Mouse (Mus musculus): ENCODE results near the gene Fam3a.
"Not testable (repeated sequence)": the region's sequence is repeated elsewhere in the genome, so short reads cannot be mapped to it uniquely, and the experiment has no call there.

Gene Fam3a

GRCm38 (mm10) chrX:74392535-74393443, at the start of gene Fam3a, which contains the start of gene Ikbkg:
Gene Fam3a (minus strand): TSS chrX:74393272.
Gene Ikbkg (plus strand): TSS chrX:74393290.
- peak; percentile 59 to 78 for DNase-seq (ENCODE audit: low spot score in 2 of 2)

GRCm38 (mm10) chrX:74429290-74429821, 36.3 kb upstream of the Fam3a start:
- peak; percentile 51 to 74 for DNase-seq (ENCODE audit: low spot score in 2 of 2)

GRCm38 (mm10) chrX:74428826-74429276, 35.8 kb upstream of the Fam3a start, which contains the start of gene G6pdx:
Gene G6pdx (minus strand): TSS chrX:74429194.
- peak; percentile 58 to 82 for DNase-seq (ENCODE audit: low spot score in 2 of 2)

DNA sequence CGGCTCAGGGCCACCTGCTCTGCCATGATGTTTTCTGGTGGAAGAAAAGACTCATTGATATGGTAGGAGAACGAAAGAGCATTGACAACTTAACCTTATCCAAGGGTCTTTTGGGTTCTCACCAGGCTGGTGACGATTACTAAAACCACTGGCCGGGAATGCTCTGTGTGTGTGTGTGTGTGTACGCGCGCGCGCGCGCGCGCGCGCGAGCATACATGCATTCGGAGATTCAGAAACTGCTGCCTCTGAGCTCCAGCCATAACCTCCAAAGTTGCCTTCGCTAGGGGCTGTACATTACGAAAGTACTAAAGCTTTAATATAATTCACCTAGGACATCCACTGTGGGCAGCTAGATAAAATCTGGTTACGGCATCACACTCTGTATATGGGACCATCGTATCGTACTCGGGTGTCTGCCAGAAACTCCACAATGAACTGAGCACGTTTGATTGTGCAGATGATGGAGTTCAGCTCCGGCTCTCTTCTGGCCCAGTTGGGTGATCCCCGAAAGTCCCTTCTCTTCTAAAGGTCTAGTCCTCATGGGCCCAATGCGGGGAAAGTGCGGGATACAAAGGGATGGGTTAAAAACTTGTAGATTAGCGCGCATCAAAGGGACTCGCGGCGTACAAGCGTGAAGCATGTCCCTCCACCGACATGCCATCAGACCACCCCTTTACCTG, 35.2 kb upstream of the Fam3a start:
- DNase-seq (ENCODE audit: low spot score in 2 of 2): no peak

DNA sequence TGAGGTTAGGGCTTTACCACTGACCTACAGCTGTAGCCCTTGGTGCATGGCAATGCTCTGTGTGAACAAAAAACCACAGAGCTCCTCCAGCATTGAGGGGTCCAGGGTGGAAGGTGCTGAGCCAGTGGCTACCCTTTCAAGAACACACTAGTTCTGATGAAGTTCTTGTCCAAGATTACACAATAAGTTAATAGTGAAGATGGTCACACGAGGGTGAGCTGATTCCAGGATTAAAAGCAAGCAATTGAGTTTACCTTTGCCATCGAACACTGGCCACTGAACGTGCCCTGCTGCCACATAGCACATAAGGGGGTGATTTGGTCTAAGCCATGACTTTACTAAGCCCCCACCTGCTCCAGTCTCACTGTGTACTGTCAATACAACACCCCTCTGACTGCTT, 34.0 kb upstream of the Fam3a start:
- DNase-seq (ENCODE audit: low spot score in 2 of 2): no peak

GRCm38 (mm10) chrX:74426256-74426655, 33.2 kb upstream of the Fam3a start:
- DNase-seq (ENCODE audit: low spot score in 2 of 2): no peak

GRCm38 (mm10) chrX:74425195-74425594, 32.1 kb upstream of the Fam3a start:
- peak in 1 of 2 experiments; percentile 16 for DNase-seq (ENCODE audit: low spot score in 2 of 2)

GRCm38 (mm10) chrX:74424443-74424842, 31.4 kb upstream of the Fam3a start:
- DNase-seq (ENCODE audit: low spot score in 2 of 2): no peak

GRCm38 (mm10) chrX:74413377-74413776, 20.3 kb upstream of the Fam3a start:
- DNase-seq (ENCODE audit: low spot score in 2 of 2): peak; percentile 30 to 81

DNA sequence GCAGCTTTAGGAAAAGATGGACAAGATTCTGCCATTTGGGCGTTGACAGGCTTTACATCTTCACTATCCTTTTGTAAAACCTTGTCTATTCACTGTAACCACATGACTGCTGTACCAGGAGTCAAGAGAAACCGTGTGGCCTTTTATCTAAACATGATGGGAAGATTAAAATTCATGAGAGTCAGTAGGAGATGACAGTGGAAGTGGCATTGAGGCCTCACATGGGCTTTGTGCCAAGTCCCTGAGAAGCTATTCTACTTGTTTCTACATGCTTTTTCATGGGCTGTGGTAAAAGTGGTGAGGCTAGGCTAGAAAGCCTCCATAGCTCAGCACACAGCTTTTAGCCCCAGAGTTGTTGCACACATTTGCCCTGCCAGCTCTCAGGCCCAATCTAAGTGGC, 15.3 kb upstream of the Fam3a start:
- DNase-seq (ENCODE audit: low spot score in 2 of 2): no peak

GRCm38 (mm10) chrX:74400136-74400535, 7.1 kb upstream of the Fam3a start:
- no peak for DNase-seq (ENCODE audit: low spot score in 2 of 2)

DNA sequence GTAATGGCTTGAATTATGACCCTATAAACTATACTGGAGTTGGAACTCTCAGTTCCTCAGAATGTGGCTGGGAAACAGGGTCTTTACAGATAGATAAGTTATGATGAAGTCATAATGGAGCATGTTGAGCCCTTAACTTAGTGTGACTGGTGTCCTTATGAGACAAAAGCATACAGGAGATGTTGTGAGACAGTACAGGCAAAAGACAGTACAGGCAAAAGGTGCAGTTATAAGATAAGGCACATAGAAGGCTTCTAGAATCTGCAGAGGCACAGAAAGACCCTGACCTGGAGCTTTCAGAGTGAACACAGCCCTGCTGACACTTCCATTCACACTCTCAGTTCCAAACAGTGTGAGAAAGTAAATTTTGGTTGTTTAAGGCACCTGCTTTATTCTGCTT, 4.9 kb downstream of the Fam3a start:
- no peak for DNase-seq (ENCODE audit: low spot score in 2 of 2)

GRCm38 (mm10) chrX:74384451-74384850, 8.6 kb downstream of the Fam3a start:
- DNase-seq (ENCODE audit: low spot score in 2 of 2): no peak

- peak; percentile 69 to 82 for DNase-seq (ENCODE audit: low spot score in 2 of 2)
Measured at GRCm38 (mm10) chrX:74372888-74373549, 20.1 kb downstream of the Fam3a start, which contains the start of the genes Ubl4a and Slc10a3. Gene Ubl4a (minus strand): TSS chrX:74373218. Gene Slc10a3 (minus strand): TSS chrX:74373349.

- peak in 1 of 2 experiments; percentile 42 for DNase-seq (ENCODE audit: low spot score in 2 of 2)
Measured at GRCm38 (mm10) chrX:74368209-74368909, 24.7 kb downstream of the Fam3a start.

- DNase-seq (ENCODE audit: low spot score in 2 of 2): no peak
Measured at GRCm38 (mm10) chrX:74367512-74367911, 25.6 kb downstream of the Fam3a start.

- no peak for DNase-seq (ENCODE audit: low spot score in 2 of 2)
Measured at GRCm38 (mm10) chrX:74359171-74359570, 33.9 kb downstream of the Fam3a start.

GRCm38 (mm10) chrX:74357069-74357468, 36.0 kb downstream of the Fam3a start:
- DNase-seq (ENCODE audit: low spot score in 2 of 2): not testable (repeated sequence)

GRCm38 (mm10) chrX:74353467-74353770, 39.7 kb downstream of the Fam3a start, which contains the start of gene Lage3:
Gene Lage3 (minus strand): TSS chrX:74353618.
- DNase-seq (ENCODE audit: low spot score in 2 of 2): peak in 1 of 2 experiments; percentile 79

GRCm38 (mm10) chrX:74352645-74353466, 40.2 kb downstream of the Fam3a start:
- no peak for DNase-seq (ENCODE audit: low spot score in 2 of 2)

Measured in left cerebral cortex, adult 9 months (tissue).